Mouse (Mus musculus): ENCODE data around the gene Hmg20b.

Gene Hmg20b

DNA sequence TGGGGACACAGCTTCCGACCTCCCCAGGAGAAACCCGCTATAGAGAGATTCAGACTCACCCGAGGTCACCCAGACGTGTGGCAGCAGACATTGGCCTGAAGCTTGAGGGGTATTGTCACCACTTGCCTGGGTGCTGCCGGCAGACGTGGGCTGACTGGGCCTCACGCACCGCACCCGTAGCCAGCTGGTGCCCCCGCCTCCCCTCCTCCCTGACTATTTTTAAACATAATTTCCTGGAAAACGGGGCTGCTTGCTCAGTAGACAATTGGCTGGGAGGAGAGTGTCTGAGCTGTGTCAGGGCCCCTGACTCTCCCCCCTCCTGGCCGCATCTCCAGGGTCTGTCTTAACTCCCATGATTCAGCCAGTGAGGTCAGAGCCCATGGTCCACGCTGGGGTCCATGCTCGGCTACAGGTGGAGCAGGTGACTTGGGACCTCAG lies 47.5 kb downstream of the Hmg20b start:
- no peak for DNase-seq

DNA sequence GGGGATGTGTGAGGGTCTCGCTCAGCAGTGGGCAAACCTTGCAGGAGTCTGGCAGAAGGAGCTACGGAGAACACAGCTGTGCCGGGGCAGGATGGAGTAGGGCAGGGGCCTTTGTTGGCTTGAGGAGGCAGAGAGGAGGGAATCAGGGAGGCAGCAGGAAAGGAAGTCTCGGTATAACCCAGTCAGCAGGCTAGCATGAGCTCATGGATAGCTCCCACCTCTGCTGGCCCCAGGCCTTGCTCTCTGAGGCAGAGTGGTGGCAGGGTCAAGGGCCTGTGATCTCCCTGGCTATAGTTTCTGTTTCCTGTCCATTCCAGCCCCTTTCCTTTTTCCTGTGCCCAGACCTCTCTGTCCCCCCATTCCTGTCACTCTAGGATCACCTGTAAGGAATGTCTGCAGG lies 48.0 kb downstream of the Hmg20b start:
- DNase-seq: no peak

DNA sequence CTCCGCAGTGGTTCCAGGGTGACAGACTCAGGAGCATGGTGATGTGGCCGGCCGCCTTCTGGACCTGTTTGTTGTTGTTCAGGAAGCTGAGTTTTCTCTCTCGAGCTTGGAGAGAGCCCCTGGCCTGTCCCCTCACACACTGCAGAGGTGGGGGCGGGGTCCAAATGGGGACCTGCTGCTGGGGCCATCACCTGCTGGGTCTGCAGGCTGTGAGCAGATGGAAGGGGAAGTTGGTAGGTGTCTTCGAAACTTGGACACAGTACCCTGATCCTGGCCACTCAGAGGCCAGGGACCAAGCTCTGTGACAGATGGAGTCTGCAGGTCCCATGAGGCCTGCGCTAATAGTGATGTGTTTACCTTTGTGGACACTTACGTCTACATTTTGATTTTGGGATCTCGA lies 49.0 kb downstream of the Hmg20b start:
- DNase-seq: no peak

DNA sequence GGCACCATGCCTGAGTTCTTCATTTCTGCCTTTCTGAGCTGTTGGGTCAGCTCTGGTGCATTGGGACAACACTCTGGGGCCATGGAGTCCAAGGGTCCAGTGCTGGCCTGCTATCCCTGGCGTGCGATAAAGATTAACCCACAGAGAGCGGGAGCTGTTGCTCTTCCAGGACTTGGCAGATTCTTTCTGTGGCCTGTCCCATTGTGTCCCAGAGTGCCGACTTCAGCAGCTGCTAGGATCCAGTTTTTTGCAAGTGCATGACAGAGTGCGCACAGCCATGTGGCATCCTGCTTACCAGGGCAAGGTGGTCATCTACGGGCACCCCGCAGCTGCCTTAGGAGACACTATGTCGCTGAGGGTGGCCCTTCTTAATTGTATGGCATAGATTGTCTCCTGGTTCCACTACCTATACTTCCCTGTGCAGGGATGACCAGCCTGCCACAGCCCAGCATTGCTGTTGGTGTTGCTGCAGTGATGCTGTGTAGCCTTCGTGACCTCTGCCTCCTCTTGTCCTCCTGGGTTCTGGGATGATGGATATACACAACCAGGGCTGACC lies 49.9 kb downstream of the Hmg20b start:
- DNase-seq: no peak

DNA sequence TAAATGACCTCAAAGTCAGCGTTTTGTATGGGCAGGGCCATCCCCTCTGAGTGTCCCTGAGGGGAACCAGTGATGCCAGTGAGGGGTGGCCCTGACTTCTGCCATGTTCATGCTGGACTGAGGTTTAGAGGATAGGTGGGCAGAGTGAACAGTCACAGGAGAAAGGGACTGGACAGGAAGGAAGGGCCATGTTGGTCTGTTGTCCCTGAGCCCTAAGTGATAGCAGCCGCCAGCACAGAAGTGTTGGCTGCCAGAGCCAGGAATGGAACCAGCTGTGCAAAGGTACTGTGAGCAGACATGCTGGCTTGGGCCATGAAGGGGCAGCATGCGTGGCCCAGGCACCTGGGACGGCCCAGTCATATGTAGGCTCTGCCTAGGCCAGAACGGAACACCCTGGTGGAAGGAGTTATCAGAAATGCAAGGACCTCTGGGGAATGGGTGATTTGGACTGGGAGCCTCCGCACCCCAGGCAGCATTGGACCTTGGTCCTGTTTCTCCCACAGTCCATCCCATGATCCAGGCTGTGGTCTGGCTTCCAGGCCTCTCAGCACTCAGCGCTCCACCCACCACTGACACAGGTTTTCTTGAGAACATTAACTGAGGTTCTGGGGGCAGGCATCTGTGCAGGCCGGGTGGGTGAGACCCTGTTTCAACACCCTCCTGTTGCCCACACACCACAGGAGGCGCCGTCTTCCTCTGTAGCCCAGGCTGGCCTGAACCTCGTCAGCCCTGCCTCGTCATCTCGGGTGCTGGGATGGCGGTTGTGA lies 50.5 kb downstream of the Hmg20b start:
- no peak for DNase-seq

DNA sequence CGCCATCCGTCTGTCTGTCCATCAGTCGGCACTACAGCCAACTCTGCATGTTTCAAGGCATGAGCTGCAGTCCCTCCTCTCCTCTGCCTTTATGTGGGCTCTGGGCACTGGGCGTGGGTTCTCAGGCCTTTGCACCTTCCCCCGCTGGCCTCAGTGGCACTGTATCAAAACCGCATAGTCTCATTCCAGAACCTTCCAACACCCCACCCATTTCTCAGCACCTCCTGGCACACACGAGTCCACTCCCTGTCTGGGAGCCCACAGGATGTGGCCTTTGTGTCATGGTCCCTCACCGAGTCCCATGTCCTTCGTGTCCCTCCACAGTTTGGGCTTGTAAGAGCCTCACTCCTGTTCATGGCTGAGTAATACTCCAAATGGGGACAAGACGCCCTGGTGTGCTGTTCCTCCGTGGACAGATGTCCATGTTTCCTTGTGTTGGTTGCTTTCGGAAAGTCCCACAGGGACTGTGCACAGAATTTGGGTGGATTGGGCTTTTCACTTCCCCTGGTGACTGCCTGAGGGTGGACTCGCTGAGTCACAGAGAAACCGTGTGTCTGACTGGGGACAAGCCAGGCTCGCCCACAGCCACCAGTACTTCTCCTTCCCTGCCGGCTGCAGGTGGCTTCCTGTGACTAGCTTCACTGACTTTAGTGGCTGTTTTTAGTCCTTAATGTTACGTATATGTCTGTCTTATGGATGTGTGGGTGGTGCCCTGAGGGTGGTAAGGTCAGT lies 51.7 kb downstream of the Hmg20b start:
- DNase-seq: no peak

DNA sequence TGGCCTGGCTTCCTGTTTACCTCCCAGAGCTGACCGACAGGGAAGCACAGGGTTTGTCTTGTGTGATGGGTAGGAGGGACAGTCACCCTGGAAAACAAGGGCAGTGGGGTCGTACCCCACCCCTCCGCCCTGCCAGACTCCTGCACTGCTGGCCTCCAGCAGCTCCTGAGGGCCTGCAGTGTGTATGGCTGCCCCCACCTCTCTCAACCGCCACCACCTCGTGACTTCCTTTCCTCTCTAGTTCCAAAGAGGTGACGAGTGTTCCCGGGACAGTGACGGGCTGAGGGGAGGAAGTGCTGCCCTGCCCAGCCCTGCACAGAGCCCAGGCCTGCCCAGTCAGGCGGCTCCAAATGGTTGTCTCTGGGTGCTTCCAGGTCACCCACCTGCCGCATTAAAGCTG lies 52.4 kb downstream of the Hmg20b start:
- DNase-seq: no peak

DNA sequence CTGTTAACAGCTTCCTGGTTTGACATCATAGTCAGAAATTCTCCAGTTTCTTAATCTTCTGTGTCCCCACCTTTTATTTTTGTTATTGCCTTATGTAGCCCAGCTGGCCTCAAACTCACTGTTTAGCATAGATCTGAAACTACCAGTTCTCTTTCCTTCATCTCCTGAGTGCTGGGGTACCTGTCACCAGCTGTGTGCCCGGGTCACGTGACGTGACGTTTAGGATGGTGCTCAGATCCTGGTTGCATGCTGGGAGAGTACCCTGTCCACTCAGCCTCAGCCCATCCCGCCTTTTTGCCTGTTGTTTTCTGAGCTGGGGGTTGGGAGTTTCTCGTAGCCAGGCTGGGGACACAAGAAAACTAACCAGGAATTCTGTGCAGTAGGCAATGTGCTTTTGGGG lies 53.0 kb downstream of the Hmg20b start:
- no peak for DNase-seq

Data from retina, postnatal 1 day (tissue).